8 mouse cellular contexts compared by ENCODE assay signal in the genomic region with DNA sequence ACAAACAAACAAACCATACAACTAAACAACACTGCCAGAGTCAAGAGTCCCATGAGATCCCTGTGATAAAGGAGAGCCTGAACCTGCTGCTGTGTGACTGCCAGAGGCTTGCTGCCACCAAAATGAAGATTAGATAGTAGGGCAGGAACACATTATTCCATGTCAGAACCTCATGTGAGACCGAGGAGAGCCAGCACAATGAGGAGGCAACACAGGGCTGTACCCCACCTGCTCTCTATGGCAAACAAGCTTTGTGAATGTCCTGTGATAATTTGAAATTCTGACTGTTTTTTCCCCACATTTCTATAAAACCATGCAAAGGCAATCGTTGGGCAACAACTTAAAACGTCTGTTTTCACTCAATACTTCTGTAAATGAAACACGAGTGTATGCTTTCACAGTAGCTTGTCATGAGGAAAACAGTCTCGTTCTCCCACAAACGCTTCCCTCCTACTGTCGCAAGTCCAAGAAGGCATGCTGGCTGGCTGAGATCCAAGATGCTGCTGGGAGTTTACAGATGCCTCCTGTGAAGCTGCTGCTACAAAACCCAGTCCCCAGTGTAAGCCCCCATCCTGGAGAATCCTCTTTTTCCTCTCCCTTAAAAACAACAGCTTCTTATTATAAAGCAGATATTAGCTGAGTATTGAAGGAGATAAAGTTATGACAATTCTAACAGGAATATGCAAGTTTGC.
DNase-seq lines count a peak whose midpoint lies in the region; ATAC-seq and TF ChIP-seq lines count a peak whose summit lies in the region.

No protein-coding gene starts in this region.

- peak overlapping the region; percentile 35; the same call in 1 of the 2 replicates for H3K27ac ChIP-seq in forebrain, embryonic 13.5 days
- no peak overlapping the region for H3K27ac ChIP-seq in forebrain, embryonic 11.5 days (ENCODE audit: low read depth, low read length)
- H3K27ac ChIP-seq in lung, postnatal 0 days (ENCODE audit: low read length): no peak overlapping the region

- peak overlapping the region; percentile 38 for H3K4me2 ChIP-seq in forebrain, embryonic 13.5 days
- no peak overlapping the region for H3K4me2 ChIP-seq in forebrain, embryonic 11.5 days (ENCODE audit: low read depth, low read length, severe bottlenecking)
- no peak overlapping the region for H3K4me2 ChIP-seq in lung, postnatal 0 days (replicated peaks; ENCODE audit: low read depth, low read length)

- TF ChIP-seq EP300 in lung, postnatal 0 days (IDR thresholded peaks at IDR 0.05): no peak

- no peaks in the 10 kb centered on the region for H3K27me3 ChIP-seq in forebrain, embryonic 13.5 days
- no peaks in the 10 kb centered on the region for H3K27me3 ChIP-seq in forebrain, embryonic 11.5 days (ENCODE audit: control insufficient read depth, insufficient read depth, low read length)
- no peaks in the 10 kb centered on the region for H3K27me3 ChIP-seq in lung, postnatal 0 days (replicated peaks; ENCODE audit: insufficient read depth, low read length)

- no peak for DNase-seq in forebrain, embryonic 11.5 days (ENCODE audit: low spot score)
- peak; percentile 18 for DNase-seq in lung, postnatal 0 days (ENCODE audit: low spot score)
- DNase-seq in lung, postnatal 36 days: no peak
- DNase-seq in kidney, postnatal 4 days: peak; percentile 32 to 36
- peak; percentile 2 for DNase-seq in ovary, postnatal 14 days (ENCODE audit: low spot score)
- DNase-seq in spleen, postnatal 4 days (ENCODE audit: low spot score in 2 of 2): no peak
- DNase-seq in urinary bladder, adult 2 months (ENCODE audit: low spot score): no peak

- no peak overlapping the region for H3K4me3 ChIP-seq in forebrain, embryonic 13.5 days
- H3K4me3 ChIP-seq in forebrain, embryonic 11.5 days (ENCODE audit: low read depth, low read length): no peak overlapping the region
- no peak overlapping the region for H3K4me3 ChIP-seq in lung, postnatal 0 days (ENCODE audit: low read depth, low read length)

- 0 out of 2 replicates have a peak overlapping the region, but pooled peaks have one; percentile 30 for H3K9ac ChIP-seq in forebrain, embryonic 13.5 days
- H3K9ac ChIP-seq in forebrain, embryonic 11.5 days (ENCODE audit: low read length): no peak overlapping the region
- H3K9ac ChIP-seq in lung, postnatal 0 days (replicated peaks; ENCODE audit: low read depth): no peak overlapping the region

- no peak for TF ChIP-seq CTCF in lung, postnatal 0 days (IDR thresholded peaks at IDR 0.05)

- H3K36me3 ChIP-seq in forebrain, embryonic 13.5 days (ENCODE audit: poor library complexity, severe bottlenecking): no peaks in the 10 kb centered on the region
- no peaks in the 10 kb centered on the region for H3K36me3 ChIP-seq in forebrain, embryonic 11.5 days (ENCODE audit: control insufficient read depth, insufficient read depth, low read length)
- no peaks in the 10 kb centered on the region for H3K36me3 ChIP-seq in lung, postnatal 0 days (ENCODE audit: insufficient read depth, low read length)

- peak; percentile 71 for ATAC-seq in forebrain, embryonic 13.5 days
- ATAC-seq in forebrain, embryonic 11.5 days (replicated peaks; ENCODE audit: low FRiP score): no peak
- ATAC-seq in lung, postnatal 0 days: no peak

- 25% methylated on average over 7 of the region's 7 CpGs for WGBS in forebrain, embryonic 13.5 days
- 63% methylated on average over 7 of the region's 7 CpGs for WGBS in forebrain, embryonic 11.5 days
- WGBS in lung, postnatal 0 days: 30% methylated on average over 7 of the region's 7 CpGs

- peaks cover 12% of the 10 kb centered on the region for H3K4me1 ChIP-seq in forebrain, embryonic 13.5 days
- no peaks in the 10 kb centered on the region for H3K4me1 ChIP-seq in forebrain, embryonic 11.5 days (replicated peaks; ENCODE audit: control insufficient read depth, insufficient read depth, low read length)
- H3K4me1 ChIP-seq in lung, postnatal 0 days (ENCODE audit: insufficient read depth, low read depth, low read length): no peaks in the 10 kb centered on the region

- H3K9me3 ChIP-seq in forebrain, embryonic 13.5 days (replicated peaks): no peaks in the 10 kb centered on the region
- H3K9me3 ChIP-seq in forebrain, embryonic 11.5 days (ENCODE audit: control insufficient read depth, low read length): no peaks in the 10 kb centered on the region
- H3K9me3 ChIP-seq in lung, postnatal 0 days (ENCODE audit: low read length): no peaks in the 10 kb centered on the region

Comparison
In these comparisons a context has a peak if more than half of its experiments do, and no peak if none do; other contexts are left out.
1. DNase-seq: peak in lung, postnatal 0 days (single experiment), kidney, postnatal 4 days (2 of 2) and ovary, postnatal 14 days (single experiment); none in forebrain, embryonic 11.5 days (single experiment), lung, postnatal 36 days (single experiment), spleen, postnatal 4 days (0 of 2) and urinary bladder, adult 2 months (single experiment).